Mouse (Mus musculus): ENCODE results near the gene 9630041A04Rik.

The 9630041A04Rik gene
- long read RNA-seq, experiment 1, result 0 reads
- long read RNA-seq, experiment 2, result 0 reads

DNA sequence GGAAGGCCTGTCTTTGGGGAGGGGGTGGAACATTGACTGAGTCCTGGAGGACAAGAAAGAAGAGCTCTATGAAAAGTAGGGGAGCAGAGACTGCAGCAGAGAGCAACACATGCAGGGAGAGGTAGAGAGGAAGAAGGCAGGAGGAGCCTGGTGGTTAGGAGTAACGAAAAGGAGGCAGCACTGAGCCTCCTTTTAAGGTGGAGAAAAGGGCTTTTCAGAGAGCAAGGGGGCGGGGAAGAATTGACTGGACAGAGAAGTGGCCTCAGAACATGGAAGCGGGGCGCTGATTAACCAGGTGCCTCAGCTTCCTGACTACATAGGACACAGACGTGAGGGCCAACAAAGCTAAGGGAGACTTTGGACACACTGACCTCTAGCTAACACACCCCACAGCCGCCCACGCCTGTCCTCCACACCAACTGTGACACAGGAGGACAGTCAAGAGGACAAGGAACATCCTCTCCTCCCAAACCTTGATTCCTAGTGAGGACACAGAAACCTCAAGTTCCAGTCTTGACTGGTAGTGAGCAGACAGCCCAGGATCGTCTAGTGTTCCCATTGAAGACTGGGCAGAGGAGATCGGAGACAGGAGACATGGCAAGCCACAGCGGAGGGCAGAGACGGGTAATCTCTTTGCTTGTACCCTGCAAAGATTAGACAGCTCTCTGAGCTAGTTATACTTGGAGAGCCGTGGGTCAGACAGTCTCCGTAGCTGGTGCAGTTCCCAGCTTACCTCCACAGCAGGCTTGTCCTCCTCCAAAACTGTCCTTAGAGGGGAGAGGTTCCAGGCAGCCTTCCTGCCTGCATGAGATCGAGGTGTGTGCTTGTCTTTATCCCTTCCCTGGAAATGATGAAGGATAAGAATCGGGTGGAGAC lies at the start of gene 9630041A04Rik:
TSS of gene 9630041A04Rik (plus strand) at position 246 of the 876 bp plus-strand sequence.
- intact Hi-C loops (cut with DNase I), result no loop called here

DNA sequence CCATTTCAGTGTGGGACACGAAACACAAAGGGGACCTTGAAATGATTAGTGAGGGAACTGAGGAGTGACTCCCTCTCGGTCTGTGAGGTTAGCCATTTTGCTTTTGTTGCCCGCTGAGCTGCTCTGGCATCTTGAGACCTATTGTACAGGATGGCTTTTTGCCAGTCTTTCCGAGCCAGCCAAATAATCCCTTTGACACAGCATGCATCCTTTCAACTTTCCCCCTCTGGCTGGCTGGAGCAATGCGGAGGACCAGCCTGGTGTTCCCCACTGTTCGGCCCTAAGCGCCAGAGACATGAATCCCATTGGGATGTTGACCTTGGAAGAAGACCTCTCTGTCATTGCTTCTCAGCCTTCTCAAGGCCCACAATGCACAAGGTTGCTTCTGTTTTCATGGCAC lies 37.7 kb upstream of the 9630041A04Rik start:
- intact Hi-C loops (cut with DNase I), result no loop called here

DNA sequence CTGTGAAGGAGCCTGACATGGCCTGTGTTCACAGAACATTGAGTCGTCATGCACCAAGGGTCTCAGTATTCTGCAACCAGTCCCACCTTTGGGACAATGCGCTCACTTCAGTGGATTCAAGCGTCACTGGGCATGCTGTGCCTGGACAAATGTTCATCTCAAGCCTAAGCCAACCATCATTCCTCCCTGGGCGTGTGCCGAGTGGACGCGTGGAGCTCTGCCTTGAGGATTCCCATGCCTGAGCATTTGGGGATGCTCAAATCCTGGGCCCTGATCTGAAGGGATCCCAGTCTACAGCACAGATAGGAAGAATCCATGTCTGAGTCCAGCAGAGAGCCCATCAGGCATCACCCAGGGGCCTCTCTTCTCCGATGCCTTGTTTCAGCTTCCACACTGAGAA lies 36.0 kb upstream of the 9630041A04Rik start:
- intact Hi-C loops (cut with DNase I), result no loop called here

DNA sequence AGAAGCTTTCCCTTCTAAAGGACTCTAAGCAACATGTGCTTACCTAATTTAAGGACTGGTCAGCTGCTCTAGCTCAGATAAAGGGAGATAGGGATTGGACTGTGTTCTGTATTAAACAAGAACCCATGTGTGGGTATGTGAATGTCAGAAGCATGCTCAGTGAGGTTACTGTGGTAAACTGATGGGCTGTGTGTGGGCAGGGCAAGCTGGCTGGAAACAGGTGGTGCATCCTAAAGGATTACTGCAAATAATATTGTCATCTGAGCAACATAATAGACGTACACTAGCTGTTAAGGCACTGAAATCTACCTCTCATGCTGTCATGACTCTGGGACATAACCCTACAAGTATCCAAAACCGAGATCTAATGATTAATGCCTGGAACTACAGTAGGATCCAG lies 28.0 kb upstream of the 9630041A04Rik start:
- intact Hi-C loops (cut with DNase I), result no loop called here

DNA sequence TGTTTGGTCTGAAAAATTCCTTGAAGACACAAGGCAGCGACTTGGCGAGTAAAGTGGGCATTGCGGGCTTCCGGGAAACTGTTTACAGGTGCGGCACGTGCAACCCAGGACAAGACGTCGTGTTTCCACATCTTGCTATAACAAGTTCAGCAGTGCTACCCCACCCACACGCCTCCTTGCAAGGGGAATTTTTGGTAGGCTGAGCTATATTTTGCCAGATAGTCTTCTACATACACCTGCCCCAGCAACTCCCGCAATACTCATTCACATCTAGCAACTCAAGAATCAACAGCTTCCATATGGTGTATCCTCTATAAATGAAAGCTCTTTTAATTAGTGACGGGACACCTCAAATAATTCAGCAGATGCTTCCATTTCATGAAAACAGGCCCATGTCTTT lies 20.5 kb upstream of the 9630041A04Rik start:
- intact Hi-C loops (cut with DNase I), result no loop called here

DNA sequence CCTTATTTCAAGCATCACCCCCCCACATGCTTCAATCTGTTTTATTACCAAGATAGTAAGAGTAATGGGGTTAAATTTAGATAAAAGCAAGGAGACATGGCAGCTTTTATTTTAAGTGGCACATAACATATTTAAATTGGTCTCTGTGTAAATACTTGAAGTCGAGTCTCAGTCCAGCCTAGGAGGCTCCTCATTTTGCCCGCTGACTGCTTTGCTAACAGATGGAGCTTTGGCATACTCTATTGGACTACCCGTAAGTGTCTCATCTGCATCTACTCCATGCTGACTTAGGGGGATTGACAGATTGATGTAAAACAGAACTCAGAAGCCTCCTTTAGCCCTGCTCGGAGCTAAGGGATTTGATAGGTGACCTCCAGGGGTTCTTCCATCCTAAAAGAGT lies 17.7 kb upstream of the 9630041A04Rik start:
- intact Hi-C loops (cut with DNase I), result no loop called here

DNA sequence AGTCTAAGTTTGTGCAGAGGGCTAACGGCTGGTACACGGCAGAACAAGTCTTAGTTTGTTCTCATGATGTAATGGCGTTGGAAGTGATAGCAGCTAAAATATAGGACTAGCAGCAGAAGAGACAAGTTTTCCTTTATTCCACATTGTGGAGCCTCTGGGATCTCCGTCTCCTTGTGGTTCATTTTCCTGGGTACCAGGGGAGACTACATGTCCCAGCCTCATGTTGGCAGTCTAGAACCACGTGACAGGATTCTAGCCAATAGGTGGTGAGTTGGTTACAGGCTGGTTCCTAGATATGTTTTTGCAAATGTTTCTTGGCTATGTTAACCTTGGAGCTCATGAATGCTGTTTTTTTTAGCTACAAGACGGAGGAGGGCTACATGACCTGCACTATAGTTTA lies 15.9 kb upstream of the 9630041A04Rik start:
- intact Hi-C loops (cut with DNase I), result no loop called here

DNA sequence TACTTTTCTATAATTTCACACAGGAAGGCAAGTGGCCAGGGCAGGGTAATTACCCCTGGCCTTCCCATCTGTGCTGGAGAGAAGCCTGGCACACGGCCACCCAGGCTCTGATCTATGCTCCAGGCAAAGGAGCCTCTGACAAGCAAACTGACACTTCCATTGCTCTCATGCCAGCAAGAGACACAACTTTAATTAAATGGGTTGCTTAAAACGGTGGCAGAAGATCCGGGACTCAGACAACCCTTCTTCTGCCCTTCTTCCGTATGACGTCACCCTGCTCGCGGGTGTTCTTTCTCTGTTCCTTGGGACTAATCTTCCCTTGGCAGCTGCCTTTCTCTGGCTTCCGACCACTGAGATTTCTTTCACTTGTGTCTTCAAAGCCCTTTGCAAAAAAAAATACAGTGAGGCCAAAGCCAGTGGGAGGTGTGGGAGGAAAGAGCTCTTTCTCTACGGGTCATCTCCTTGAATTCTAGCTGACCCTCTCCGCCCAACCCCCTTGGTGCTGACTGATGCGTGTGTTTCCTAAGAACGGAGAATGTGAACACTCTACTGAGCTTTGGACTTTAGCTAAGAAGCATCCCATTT lies 932 bp downstream of the 9630041A04Rik start:
- intact Hi-C loops (cut with DNase I), result no loop called here

DNA sequence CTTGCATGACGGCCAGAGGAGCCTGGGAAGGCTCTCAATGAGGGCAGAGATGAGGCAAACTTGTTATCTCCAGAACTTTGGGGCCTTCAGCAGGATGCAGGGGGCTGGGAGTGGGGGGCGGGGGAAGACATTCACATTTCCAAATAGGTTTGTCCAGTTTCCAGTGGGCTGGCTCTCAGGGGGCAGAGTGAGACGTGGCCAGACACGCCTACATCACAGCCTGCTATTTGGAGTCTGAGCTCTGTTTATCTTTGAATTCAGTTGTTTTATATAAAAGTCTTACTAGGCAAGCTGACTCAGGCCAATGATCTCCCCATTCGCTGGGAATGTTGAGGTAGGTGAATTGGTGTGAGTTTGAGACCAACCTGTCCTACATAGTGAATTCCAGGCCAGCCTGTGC lies 1.5 kb downstream of the 9630041A04Rik start:
- intact Hi-C loops (cut with DNase I), result no loop called here

DNA sequence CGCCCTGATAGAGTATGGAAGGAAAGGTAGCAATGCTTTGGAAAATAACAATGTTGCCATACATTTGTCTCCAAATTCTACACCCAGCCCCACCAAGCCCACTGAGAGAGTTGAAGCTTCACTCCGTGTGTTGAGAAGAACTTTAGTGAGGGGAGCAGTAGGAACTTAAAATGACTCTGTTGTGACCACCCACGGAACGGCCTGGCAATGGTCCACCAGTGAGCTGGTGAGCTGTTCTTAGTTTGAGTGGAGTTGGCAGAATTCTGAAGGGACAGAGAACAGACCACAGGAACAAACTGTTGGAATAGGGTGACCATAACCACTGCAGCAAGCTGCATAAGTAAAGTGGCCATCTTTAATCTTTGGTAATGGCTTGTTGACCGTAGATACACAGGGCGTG lies 7.0 kb downstream of the 9630041A04Rik start:
- intact Hi-C loops (cut with DNase I), result no loop called here

DNA sequence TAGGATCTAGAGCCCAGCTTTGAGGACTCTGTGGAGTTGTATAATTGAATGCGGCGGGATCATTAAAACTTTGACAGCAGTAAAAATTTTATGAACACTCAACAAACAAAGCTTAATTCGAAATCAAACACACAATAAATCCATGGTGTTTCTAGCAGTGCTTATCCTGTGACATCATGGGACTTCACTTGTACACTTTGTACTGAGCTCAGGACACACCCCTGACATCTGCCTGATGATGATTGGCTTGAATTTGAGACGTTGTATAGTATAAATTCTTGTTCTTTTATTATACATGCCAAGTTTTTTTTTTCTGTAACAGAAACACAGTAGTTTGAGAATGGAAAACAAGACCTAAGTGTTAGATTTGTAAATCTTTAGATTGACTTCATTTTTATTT lies 8.4 kb downstream of the 9630041A04Rik start:
- intact Hi-C loops (cut with DNase I), result no loop called here

DNA sequence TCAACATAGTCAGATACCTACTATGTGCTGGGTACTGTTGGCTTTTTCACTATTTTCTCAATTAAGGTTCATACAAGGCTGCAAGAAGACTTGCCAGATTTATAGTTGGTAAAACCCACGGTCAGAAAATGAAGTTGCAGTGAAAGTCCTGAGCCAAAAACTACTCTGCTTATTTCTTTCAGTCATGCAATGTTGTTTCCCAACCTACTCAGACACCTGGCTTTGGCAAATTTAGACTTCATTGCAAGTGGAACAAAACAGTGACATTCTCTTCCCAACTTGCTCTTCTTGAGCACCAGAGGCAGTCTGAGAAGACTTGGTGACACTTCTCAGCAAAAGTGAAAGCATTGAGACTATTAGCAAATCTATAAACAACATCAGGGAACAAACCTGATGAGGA lies 13.7 kb downstream of the 9630041A04Rik start:
- intact Hi-C loops (cut with DNase I), result no loop called here

DNA sequence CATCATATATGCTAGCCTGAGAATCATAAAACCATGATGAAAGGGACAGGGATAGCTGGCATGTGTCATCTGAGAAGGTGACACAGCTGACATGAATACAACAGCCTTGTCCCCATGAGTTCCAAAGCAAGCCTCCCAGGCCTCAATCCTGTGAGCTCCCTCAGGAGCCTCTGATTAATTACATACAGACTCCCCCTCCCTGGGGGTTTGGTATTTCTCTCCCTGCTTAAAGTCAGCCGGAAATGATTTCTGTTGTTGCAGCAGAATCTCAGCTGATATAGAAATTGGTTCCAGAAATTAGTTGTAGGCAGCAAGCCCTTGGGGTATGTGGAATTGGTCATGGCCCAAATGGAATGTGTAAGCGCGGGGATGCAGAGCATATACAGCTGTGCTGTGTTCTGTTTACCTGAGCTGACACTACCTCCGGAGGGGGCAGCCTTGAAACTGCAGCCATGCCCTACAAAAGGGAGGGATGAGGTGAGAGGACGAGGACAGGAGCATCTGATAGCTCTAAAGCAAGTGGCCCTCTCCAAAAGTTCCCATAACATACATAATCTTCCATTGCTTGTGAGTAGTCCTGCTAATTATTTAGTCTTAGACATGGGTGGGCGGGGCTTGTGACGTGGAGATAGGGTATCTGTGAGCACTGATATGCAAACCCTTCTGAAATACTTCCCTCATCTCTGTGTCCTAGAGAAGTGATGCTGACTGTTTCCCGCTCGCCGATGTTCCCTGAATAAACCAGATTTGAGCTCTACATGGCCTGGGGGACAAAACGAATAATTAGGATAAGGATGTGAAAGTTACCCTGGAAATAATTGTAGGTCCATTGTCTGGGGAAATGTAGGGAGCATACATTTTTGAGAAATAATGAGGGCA lies 15.7 kb downstream of the 9630041A04Rik start:
- intact Hi-C loops (cut with DNase I), result no loop called here

DNA sequence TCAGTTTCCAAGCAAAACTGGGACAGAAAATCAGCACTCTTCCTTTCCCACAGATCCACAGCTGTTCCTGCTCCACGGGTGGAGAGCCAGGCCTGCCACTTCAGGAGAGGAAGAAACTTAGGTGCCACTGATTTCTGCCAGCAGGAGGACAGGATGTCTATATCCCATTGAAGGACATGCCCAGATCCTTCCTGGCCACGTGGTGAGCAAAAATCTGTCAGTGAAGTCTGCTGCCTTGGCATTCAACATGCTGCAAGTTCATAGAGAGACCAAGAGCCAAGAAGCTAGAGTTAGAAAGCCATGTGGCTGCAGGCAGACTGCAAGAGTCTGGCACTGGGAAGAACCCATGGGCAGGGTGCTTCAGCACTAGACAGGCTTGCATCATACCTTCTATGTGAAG lies 21.7 kb downstream of the 9630041A04Rik start:
- intact Hi-C loops (cut with DNase I), result no loop called here

DNA sequence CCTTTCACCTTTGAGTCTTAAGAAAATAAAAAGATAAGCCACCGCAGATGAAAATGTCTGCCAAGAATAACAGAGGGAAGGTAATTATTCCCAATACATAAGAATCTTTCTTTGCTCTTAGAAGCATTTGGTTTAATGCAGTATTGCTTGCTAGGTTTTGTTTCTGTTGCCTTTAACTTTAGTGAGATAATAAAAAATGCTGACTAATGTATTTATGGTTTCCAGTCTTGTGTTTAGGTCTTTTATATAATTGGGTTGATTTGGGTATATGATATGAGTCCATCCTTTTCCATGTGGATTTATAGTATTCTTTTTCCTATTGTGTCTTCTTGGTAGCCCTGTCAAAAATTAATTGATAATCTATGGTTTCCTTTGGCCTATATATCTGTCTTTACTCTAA lies 36.2 kb downstream of the 9630041A04Rik start:
- intact Hi-C loops (cut with DNase I), result no loop called here

DNA sequence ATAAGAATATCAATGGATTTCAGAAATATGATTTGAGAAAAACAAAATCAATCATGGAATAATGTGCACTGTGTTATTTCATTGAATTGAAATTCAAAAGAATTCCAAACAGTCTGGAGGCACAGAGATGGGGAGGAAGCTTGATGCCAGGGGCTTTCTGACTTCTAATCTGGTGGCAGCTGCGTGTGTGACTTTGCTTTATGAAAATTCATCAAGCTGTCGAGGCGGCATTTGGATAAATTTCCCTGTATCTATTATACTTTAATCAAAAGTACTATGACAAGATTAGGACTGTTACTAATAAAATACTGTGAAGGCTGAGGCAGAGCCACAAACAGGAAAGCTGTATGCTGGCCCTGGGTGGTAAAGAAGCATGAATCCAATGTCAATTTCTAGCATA lies 41.8 kb downstream of the 9630041A04Rik start:
- intact Hi-C loops (cut with DNase I), result no loop called here

DNA sequence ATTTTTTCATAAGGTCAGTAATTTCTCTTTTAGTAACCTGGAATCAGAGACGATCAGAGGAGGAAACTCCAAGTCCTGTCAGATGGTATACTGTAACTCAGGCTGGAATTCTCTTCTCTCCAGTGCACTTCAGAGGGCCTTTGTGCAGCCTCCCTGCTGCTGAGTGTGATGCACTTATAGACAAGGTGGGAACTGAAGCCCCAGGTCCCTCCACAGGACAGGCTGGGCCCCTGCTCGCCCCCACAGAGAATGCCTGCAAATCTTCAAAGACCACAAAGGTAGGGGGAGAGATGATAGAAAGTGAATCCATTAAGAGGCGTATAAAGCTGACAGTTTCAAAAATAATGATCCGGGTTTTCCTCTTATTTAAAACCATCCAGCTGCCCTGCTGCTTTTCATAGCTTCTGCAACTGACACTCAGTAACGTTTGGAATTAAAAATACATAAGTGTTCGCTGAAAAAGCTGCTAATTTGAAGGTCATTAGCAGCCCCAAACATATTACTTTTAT lies 46.2 kb downstream of the 9630041A04Rik start:
- intact Hi-C loops (cut with DNase I), result no loop called here

DNA sequence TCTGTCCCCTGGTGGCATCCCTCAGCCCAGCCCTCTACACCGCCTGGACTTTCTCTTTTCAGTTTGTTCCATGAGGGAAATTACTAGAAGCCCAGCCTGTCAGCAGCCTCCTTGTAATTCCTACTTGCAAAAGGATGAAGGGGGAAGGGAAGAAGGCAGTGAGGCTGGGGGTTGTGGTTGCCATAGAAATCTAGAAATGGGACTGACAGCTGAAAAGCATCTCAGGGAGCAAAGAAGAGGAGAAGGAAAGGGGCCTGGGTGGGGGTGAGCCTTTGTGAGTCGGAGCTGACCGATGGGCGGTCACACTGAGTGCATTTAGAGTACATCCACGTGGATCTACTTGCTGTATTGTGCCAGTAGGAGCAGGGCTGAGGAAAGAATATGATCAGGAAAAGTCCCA lies 47.2 kb downstream of the 9630041A04Rik start:
- intact Hi-C loops (cut with DNase I), result no loop called here

DNA sequence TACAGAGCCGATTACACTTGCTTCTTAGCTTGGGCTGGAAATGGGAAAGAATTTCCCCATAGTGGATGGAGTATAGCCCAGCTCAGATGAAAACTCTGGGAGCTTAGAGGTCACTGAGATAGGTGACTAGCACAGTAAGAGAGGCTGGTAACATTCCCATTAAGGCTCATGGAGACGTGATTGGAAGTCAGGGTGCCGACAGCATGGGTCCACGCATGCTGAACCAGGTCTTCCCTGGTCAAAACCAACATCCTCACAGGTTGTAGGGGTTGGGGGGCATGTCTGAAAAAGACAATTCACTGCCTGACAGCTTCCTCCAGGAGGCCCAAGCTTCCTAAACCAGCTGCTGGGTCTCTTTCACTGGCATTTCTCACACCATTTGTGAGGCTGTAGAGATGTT lies 47.9 kb downstream of the 9630041A04Rik start:
- intact Hi-C loops (cut with DNase I), result no loop called here

DNA sequence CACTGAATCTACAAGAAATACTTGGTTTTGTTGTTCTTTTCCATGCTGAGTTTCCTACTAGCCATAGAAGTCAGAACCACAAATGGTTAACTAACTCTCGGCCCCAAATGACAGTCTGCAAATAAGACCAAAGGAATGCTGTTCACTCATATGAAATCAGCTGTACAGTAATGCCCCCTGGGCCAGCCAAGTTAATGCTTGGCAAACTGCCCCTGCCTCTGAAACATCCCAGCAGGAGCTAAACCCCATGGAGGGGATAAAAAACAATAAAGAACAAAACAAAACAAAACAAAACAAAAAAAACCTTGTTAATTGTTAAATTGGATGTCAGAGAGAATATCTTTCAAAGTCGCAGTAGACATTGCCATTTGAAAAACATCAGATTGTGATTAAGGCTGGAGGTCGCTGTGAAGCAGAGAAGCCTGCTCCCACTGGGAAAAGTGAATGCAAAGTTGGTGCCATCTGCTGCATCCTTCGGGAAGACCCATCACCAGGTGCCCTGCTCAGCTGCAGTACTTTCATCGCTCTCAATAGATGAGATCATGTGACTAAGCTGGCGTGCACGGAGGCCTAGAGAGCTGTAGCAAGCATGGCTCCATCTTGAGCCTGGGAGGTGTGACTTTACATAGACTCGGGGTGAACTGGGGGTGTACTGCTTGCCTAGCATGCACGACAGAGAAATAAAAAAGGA lies 49.7 kb downstream of the 9630041A04Rik start:
- intact Hi-C loops (cut with DNase I), result no loop called here

DNA sequence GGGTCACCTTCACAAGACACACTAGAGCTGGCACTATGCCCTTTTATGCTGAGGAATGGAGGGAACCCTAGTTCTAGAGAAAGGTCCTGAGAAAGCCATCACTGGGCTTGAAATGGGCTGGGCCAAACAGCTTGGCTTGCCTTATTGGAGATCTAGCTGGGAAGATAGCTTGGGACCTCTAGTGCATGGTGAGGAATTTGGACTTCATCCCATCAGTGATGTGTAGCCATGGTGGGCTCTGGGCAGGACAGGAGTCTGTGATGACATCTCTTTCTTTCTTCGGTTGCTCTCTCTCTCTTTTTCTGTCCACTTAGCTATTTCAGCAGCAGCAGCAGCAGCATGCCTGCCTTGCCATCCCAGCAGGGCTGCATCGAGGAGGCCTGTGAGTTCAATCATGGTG lies 53.4 kb downstream of the 9630041A04Rik start:
- intact Hi-C loops (cut with DNase I), result no loop called here

All from adrenal gland (tissue).